Mouse (Mus musculus) lung, postnatal 0 days (tissue): ENCODE measurements around the gene Il11ra1. TPM values are rescaled to one million over a fixed set of nuclear protein-coding genes. Genes with fewer than 3 reads are reported as not detected.

Experiments
- ATAC-seq: fragments of 200-750 bp; cut with Nextera tagmentation; 2 replicates; pipeline ENCODE4 v1.8.0; 2017; ENCODE audit warnings: moderate library complexity
- DNase-seq: peaks from one replicate; pipeline ENCODE4 v3.0.0-alpha.2; 2016; ENCODE audit warnings: low spot score
- H3K27ac ChIP-seq: fragments of 300-500 bp; sonication (generic); 2 replicates; pipeline ENCODE4 v1.5.1; 2014; ENCODE audit warnings: antibody characterized with exemption, mild to moderate bottlenecking, low read length, mixed read lengths
- H3K27me3 ChIP-seq: fragments of 300-500 bp; sonication (generic); replicated peaks from 2 replicates; pipeline ENCODE4 v1.6.1; 2014; ENCODE audit warnings: low read length, mixed read lengths; ENCODE audit not compliant: insufficient read depth
- H3K36me3 ChIP-seq: fragments of 300-500 bp; sonication (generic); 2 replicates; pipeline ENCODE4 v1.6.1; 2014; ENCODE audit warnings: low read length, mixed read lengths; ENCODE audit not compliant: insufficient read depth
- H3K4me1 ChIP-seq: fragments of 300-500 bp; sonication (generic); 2 replicates; pipeline ENCODE4 v1.6.1; 2014; ENCODE audit warnings: antibody characterized with exemption, low read depth, low read length, mixed read lengths; ENCODE audit not compliant: insufficient read depth
- H3K4me2 ChIP-seq: fragments of 300-500 bp; sonication (generic); replicated peaks from 2 replicates; pipeline ENCODE4 v1.6.1; 2014; ENCODE audit warnings: low read depth, mild to moderate bottlenecking, low read length, moderate library complexity, mixed read lengths
- H3K4me3 ChIP-seq: fragments of 300-500 bp; sonication (generic); 2 replicates; pipeline ENCODE4 v1.5.1; 2014; ENCODE audit warnings: low read depth, low read length
- H3K9ac ChIP-seq: fragments of 300-500 bp; sonication (generic); replicated peaks from 2 replicates; pipeline ENCODE4 v1.6.1; 2014; ENCODE audit warnings: low read depth, mild to moderate bottlenecking
- H3K9me3 ChIP-seq: fragments of 300-500 bp; sonication (generic); 2 replicates; pipeline ENCODE4 v1.6.1; 2016; ENCODE audit warnings: low read length, mixed read lengths
- CTCF ChIP-seq: IDR thresholded peaks from 2 replicates; pipeline ENCODE4 v1.5.1; 2016; ENCODE audit warnings: antibody characterized with exemption, mild to moderate bottlenecking
- EP300 ChIP-seq: IDR thresholded peaks from 2 replicates; pipeline ENCODE4 v1.6.1; 2016; ENCODE audit warnings: antibody characterized with exemption, mild to moderate bottlenecking, control low read depth
- WGBS: fragments of 180-500 bp; shearing (Covaris S2); extraction: QIAGEN DNeasy Blood & Tissue Kit; methylation state at CpG from one replicate; pipeline ENCODE4 v1.1.7; 2014; 5-methylcytosine and 5-hydroxymethylcytosine counted together
- polyA plus RNA-seq: library from polyadenylated mRNA; unstranded; fragments of >200 nt; fragmentation: Nextera tagmentation; extraction: Ambion mirVana; gene quantifications from 2 replicates; pipeline ENCODE4 v1.2.1, GENCODE M21; 2015

The Il11ra1 gene
- polyA plus RNA-seq, 1 experiment from 2014 or later, result 62.1 TPM

- TF ChIP-seq CTCF (no peak), EP300 (no peak)
- Histone ChIP-seq H3K4me2 (peak within 1 kb of the TSS; percentile 76), H3K9me3 (no peaks in the 10 kb centered on the region), H3K27me3 (peaks cover 43% of the 10 kb centered on the region), H3K36me3 (peaks cover 20% of the 10 kb centered on the region), H3K4me1 (no peaks in the 10 kb centered on the region; the same call in 1 of the 2 replicates), H3K9ac (peak within 1 kb of the TSS; percentile 76), H3K27ac (no peak within 1 kb of the TSS), H3K4me3 (peak within 1 kb of the TSS; percentile 85)
- under 1% methylated on average over 27 of the region's 27 CpGs for WGBS
- peak; percentile 99 for ATAC-seq
- DNase-seq, result peak; percentile 99
These were observed 23.1 kb downstream of the Il11ra1 start, which contains the start of gene Dctn3 for GRCm38 (mm10) chr4:41722918-41723351. Dctn3 (minus strand) TSS chr4:41723170.

- Histone ChIP-seq H3K27me3 (peaks cover 70% of the 10 kb centered on the region), H3K27ac (no peak overlapping the region), H3K4me3 (no peak overlapping the region), H3K9ac (no peak overlapping the region), H3K4me1 (no peaks in the 10 kb centered on the region; the same call in 1 of the 2 replicates), H3K4me2 (no peak overlapping the region), H3K9me3 (no peaks in the 10 kb centered on the region), H3K36me3 (no peaks in the 10 kb centered on the region)
- TF ChIP-seq EP300 (no peak), CTCF (no peak)
- DNase-seq, result no peak
- WGBS, result 20% methylated on average over 20 of the region's 20 CpGs
- ATAC-seq, result no peak
These were observed 27.2 kb downstream of the Il11ra1 start for GRCm38 (mm10) chr4:41726826-41727621.

- H3K36me3 ChIP-seq, result no peaks in the 10 kb centered on the region
- H3K9me3 ChIP-seq, result no peaks in the 10 kb centered on the region
- WGBS, result under 1% methylated on average over 49 of the region's 50 CpGs
- H3K4me3 ChIP-seq, result peak within 1 kb of the TSS; percentile 19; the same call in 1 of the 2 replicates
- H3K4me1 ChIP-seq, result no peaks in the 10 kb centered on the region
- TF ChIP-seq CTCF (no peak), EP300 (no peak)
- no peak for ATAC-seq
- peaks cover 53% of the 10 kb centered on the region for H3K27me3 ChIP-seq
- H3K4me2 ChIP-seq, result peak within 1 kb of the TSS; percentile 51
- no peak within 1 kb of the TSS for H3K27ac ChIP-seq
- DNase-seq, result peak; percentile 6
- no peak within 1 kb of the TSS for H3K9ac ChIP-seq
These were observed 31.4 kb downstream of the Il11ra1 start, which contains the start of gene Arid3c for GRCm38 (mm10) chr4:41731052-41731765. Arid3c (minus strand) TSS chr4:41731142.

GRCm38 (mm10) chr4:41737602-41738255 lies 37.9 kb downstream of the Il11ra1 start:
- peaks cover 6% of the 10 kb centered on the region; the same call in 1 of the 2 replicates for H3K27me3 ChIP-seq
- no peaks in the 10 kb centered on the region for H3K9me3 ChIP-seq
- no peak for TF ChIP-seq EP300
- peak; percentile 89 for TF ChIP-seq CTCF
- H3K9ac ChIP-seq, result no peak overlapping the region
- H3K36me3 ChIP-seq, result no peaks in the 10 kb centered on the region
- DNase-seq (peak; percentile 86), ATAC-seq (peak; percentile 47)
- H3K27ac ChIP-seq, result no peak overlapping the region
- 31% methylated on average over 8 of the region's 8 CpGs for WGBS
- H3K4me1 ChIP-seq, result peaks cover 7% of the 10 kb centered on the region; the same call in 1 of the 2 replicates
- no peak overlapping the region for H3K4me3 ChIP-seq
- H3K4me2 ChIP-seq, result no peak overlapping the region

GRCm38 (mm10) chr4:41738256-41738603 lies 38.4 kb downstream of the Il11ra1 start:
- Histone ChIP-seq H3K36me3 (no peaks in the 10 kb centered on the region), H3K9me3 (no peaks in the 10 kb centered on the region), H3K27me3 (peaks cover under 1% of the 10 kb centered on the region; the same call in 1 of the 2 replicates), H3K4me1 (peaks cover 7% of the 10 kb centered on the region; the same call in 1 of the 2 replicates), H3K27ac (no peak overlapping the region), H3K9ac (no peak overlapping the region), H3K4me2 (no peak overlapping the region), H3K4me3 (no peak overlapping the region)
- WGBS, result 65% methylated on average over 1 of the region's 1 CpGs
- ATAC-seq (no peak), DNase-seq (peak; percentile 31)
- TF ChIP-seq EP300, result no peak

GRCm38 (mm10) chr4:41739260-41739659 lies 39.5 kb downstream of the Il11ra1 start:
- H3K4me2 ChIP-seq, result no peak overlapping the region
- H3K27me3 ChIP-seq, result no peaks in the 10 kb centered on the region
- no peak for DNase-seq
- H3K4me3 ChIP-seq, result no peak overlapping the region
- no peaks in the 10 kb centered on the region for H3K36me3 ChIP-seq
- no peak for ATAC-seq
- H3K9ac ChIP-seq, result no peak overlapping the region
- no peaks in the 10 kb centered on the region for H3K9me3 ChIP-seq
- H3K27ac ChIP-seq, result no peak overlapping the region
- TF ChIP-seq CTCF, result no peak
- TF ChIP-seq EP300, result no peak
- peaks cover 7% of the 10 kb centered on the region; the same call in 1 of the 2 replicates for H3K4me1 ChIP-seq
- 92% methylated on average over 13 of the region's 13 CpGs for WGBS
